Mouse (Mus musculus) thymus, adult 2 months (tissue): ENCODE measurements around the gene Apbb2.

Experiments used
- CTCF ChIP-seq: fragments of 200-500 bp; IDR thresholded peaks from 2 replicates; pipeline ENCODE4 v1.5.1; 2012; ENCODE audit warnings: mild to moderate bottlenecking, control low read depth, low read length, moderate library complexity, borderline replicate concordance; ENCODE audit not compliant: control insufficient read depth, poor library complexity, insufficient read depth; ENCODE audit errors: extremely low read depth
- POLR2A ChIP-seq: fragments of 200-500 bp; IDR thresholded peaks from 2 replicates; pipeline ENCODE4 v1.6.1; 2012; ENCODE audit warnings: mild to moderate bottlenecking, low read length, control low read depth, moderate library complexity; ENCODE audit not compliant: control insufficient read depth, poor library complexity, insufficient read depth; ENCODE audit errors: extremely low read depth

DNA sequence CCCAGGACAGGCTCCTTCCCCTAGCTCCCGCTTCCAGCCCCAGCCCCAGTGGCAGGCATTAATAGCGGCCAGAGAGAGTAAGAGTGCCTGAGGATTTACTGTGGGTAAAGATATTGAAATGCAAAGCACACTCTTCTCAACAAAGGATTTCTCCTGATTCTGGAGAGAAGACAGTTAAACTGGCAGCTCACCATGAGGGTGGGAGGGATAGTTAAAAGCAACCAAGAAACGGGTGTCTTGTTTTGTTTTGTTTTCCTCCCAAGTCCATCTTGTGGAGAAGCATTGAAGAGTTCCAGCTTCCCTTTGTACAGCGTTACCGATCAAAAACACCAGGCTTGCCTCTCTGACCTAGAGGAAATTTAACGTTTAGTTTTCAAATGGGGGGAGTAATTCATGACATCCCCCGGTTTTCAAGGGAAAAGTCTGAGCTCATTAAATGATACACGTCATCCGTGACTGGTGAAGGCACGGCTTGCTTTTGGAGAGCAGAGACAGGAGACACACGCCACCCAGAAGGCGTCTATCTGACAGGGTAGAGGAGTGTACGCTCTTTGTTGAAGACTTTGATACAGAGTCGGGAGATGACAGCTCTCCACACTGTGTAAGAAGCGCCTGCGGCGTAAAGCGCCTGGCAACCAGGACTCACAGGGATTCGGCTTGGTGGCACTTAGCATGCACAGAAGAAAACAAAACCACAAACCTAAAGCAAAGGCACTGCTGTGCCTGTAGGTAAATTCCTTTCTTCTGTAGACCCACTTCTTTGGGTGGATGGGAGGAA, 290.4 kb downstream of the Apbb2 start:
- TF ChIP-seq CTCF (no peak), POLR2A (no peak)
